Mouse (Mus musculus): ENCODE data around the gene Gm20425.

GRCm38 (mm10) chr9:103153286-103153685 lies 76.8 kb downstream of the Gm20425 start:
- TF ChIP-seq CTCF (IDR thresholded peaks at IDR 0.05; ENCODE audit: control insufficient read depth, insufficient read depth, insufficient read length) (no peak), USF1 (IDR thresholded peaks at IDR 0.05; ENCODE audit: low read depth) (no peak)
